ENCODE assay signal across 17 mouse cellular contexts in the genomic region with DNA sequence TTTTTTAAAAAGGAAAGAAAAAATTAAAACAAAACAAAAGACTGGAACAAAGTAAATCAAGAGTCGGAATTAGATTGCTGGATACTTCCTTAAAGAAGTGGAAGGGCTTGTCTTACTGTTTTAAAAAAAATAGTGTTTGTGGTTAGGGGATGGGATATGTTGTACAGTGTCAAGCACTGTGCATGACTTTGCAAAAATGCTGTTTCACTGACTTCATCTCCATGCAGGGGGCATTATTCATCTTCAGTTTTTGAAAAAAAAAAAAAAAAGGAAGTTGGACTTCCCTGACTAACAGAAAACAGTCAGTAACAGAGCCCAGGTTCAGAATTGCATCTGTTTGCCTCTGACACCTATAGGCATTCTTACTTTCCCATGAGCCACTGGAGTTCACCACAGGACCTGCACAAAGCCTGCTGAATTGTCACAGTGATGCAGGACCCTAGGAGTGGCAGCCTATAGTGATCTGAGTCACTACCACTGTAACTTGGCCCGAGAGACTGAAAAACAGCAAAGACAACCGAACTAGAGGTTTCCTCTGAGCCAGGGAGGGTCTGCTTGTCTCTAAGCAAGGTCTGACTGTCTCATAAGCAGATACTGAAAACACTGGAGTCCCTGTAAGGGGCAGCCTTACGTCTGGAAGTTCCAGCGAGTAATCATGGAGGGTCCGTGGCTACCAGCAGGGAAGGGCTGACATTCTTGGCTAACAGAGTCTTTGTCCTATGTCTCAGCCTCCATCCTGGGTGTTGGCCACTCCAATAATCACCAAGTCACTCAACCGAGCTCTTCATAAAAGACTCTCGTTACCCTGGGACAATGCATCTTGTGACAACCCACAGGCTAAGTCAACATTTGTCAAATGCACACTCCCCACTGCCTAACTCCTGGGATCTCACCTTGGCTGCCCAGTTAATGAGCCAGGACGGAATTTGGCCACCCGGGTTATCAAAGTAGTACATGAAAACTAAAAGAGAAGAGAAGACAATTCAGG. TPM values are rescaled to one million over a fixed set of nuclear protein-coding genes. Genes with fewer than 3 reads are reported as not detected.
A peak's percentile ranks its signal among the peaks of the same experiment; 100 is the strongest.
DNase-seq lines count a peak whose midpoint lies in the region; ATAC-seq and TF ChIP-seq lines count a peak whose summit lies in the region.
"Had no signal": no experiment of that assay in that cellular context is flagged by ENCODE, and none has a peak within 500 bp of the region (broad histone marks: within the 10 kb centered on the region; RNA-seq: fewer than 3 reads in every experiment).

No protein-coding gene starts in this region.

- peak; percentile 64 for ATAC-seq in liver, embryonic 13.5 days (ENCODE audit: low read depth)
- 0 out of 2 replicates have a peak, but pooled peaks have one; percentile 20 for ATAC-seq in megakaryocyte-erythroid progenitor cell, adult 5-6 weeks (replicated peaks; ENCODE audit: low FRiP score, low TSS enrichment, poor library complexity, severe bottlenecking)
- ATAC-seq: forebrain, postnatal 0 days had no signal

- no peaks in the 10 kb centered on the region for H3K36me3 ChIP-seq in liver, embryonic 13.5 days
- H3K36me3 ChIP-seq: embryonic facial prominence, embryonic 12.5 days had no signal

- H3K4me1 ChIP-seq in liver, embryonic 13.5 days (replicated peaks), result no peaks in the 10 kb centered on the region
- peaks cover 30% of the 10 kb centered on the region for H3K4me1 ChIP-seq in bone marrow macrophage, adult 2 months (ENCODE audit: control insufficient read depth, insufficient read depth, low read length)
- H3K4me1 ChIP-seq: embryonic facial prominence, embryonic 12.5 days had no signal

- H3K27ac ChIP-seq in liver, embryonic 13.5 days, result no peak overlapping the region
- peak overlapping the region; percentile 95 for H3K27ac ChIP-seq in bone marrow macrophage, adult 2 months (ENCODE audit: insufficient read depth, low read depth, low read length)
- H3K27ac ChIP-seq: embryonic facial prominence, embryonic 12.5 days; gastrocnemius, adult 2 months; midbrain, embryonic 10.5 days had no signal

- no peak overlapping the region for H3K9ac ChIP-seq in liver, embryonic 13.5 days
- H3K9ac ChIP-seq: embryonic facial prominence, embryonic 12.5 days; forebrain, postnatal 0 days had no signal

- 51% methylated on average over 10 of the region's 10 CpGs for WGBS in liver, embryonic 13.5 days (ENCODE audit: insufficient replicate concordance)

- H3K4me2 ChIP-seq in liver, embryonic 13.5 days, result no peak overlapping the region
- H3K4me2 ChIP-seq: embryonic facial prominence, embryonic 12.5 days; heart, embryonic 11.5 days had no signal

- H3K9me3 ChIP-seq in liver, embryonic 13.5 days (replicated peaks), result no peaks in the 10 kb centered on the region
- H3K9me3 ChIP-seq: embryonic facial prominence, embryonic 12.5 days; midbrain, embryonic 10.5 days had no signal

- no peaks in the 10 kb centered on the region for H3K27me3 ChIP-seq in liver, embryonic 13.5 days
- H3K27me3 ChIP-seq: embryonic facial prominence, embryonic 12.5 days had no signal

- no peak for TF ChIP-seq POLR2A in bone marrow macrophage, adult 2 months (IDR thresholded peaks at IDR 0.05; ENCODE audit: borderline replicate concordance, low read depth, low read length)

- no peak for TF ChIP-seq CTCF in bone marrow macrophage, adult 2 months (IDR thresholded peaks at IDR 0.05; ENCODE audit: low read depth, low read length)

- DNase-seq in liver, embryonic 13.5 days, result no peak
- DNase-seq in liver, result no peak
- DNase-seq in Muller cell, postnatal 12 days (ENCODE audit: inconsistent ontology term), result peak; percentile 32
- no peak for DNase-seq in right cerebral cortex, adult 2 months (ENCODE audit: low spot score in 2 of 2)
- no peak for DNase-seq in right cerebral cortex, postnatal 25 days
- DNase-seq: adrenal gland, postnatal 14 days; cerebellum, adult 9-11 months; forebrain, postnatal 0 days; gastrocnemius, adult 2 months; kidney, postnatal 14 days; right cerebral cortex, postnatal 14 days had no signal

- no peak overlapping the region for H3K4me3 ChIP-seq in liver, embryonic 13.5 days (replicated peaks)
- no peak overlapping the region for H3K4me3 ChIP-seq in bone marrow macrophage, adult 2 months (ENCODE audit: insufficient read depth, low read length)
- H3K4me3 ChIP-seq: embryonic facial prominence, embryonic 12.5 days; gastrocnemius, adult 2 months; midbrain, embryonic 10.5 days; myocyte had no signal

RNA-seq across cellular contexts. Expression of gene Pctp, which starts 17.2 kb away (rescaled TPM):
- polyA plus RNA-seq in liver, embryonic 13.5 days (2015; fragmentation: Nextera tagmentation; extraction: Ambion mirVana), result 10.9 and 12.4 TPM in 2 replicates
- polyA plus RNA-seq in bone marrow macrophage, adult 2 months (2012; ENCODE audit: insufficient read depth, insufficient read length, missing spikeins), result 19.7 and 20.1 TPM in 2 replicates
- 6.8 and 14.9 TPM in 2 replicates for total RNA-seq in megakaryocyte-erythroid progenitor cell, adult 5-6 weeks (2014; fragmentation: Nextera tagmentation)
- 17.6 and 19.6 TPM in 2 replicates for total RNA-seq in megakaryocyte-erythroid progenitor cell, adult 5-6 weeks (2017)

RNA-seq across cellular contexts. Expression of gene Tmem100, which starts 44.7 kb away (rescaled TPM):
- polyA plus RNA-seq in liver, embryonic 13.5 days (2015; fragmentation: Nextera tagmentation; extraction: Ambion mirVana), result 0.33 and 0.61 TPM in 2 replicates
- polyA plus RNA-seq in bone marrow macrophage, adult 2 months (2012; ENCODE audit: insufficient read depth, insufficient read length, missing spikeins), result 0.45 TPM in 1 of 2 replicates, not detected in the other
- not detected in 2 replicates for total RNA-seq in megakaryocyte-erythroid progenitor cell, adult 5-6 weeks (2014; fragmentation: Nextera tagmentation)
- total RNA-seq in megakaryocyte-erythroid progenitor cell, adult 5-6 weeks (2017), result not detected in 2 replicates
- polyA plus RNA-seq: myocyte had no signal
